Mouse (Mus musculus) neutrophil, adult 5-6 weeks (primary cell): Measurements from ENCODE around the gene Kcnb1. TPM values are rescaled to one million over a fixed set of nuclear protein-coding genes. Genes with fewer than 3 reads are reported as not detected.

ENCODE experiments used
- ATAC-seq: fragments of 151-379, 151-347 bp; 2 replicates; pipeline ENCODE4 v1.8.0; 2017; ENCODE audit warnings: mild to moderate bottlenecking, moderate TSS enrichment; ENCODE audit not compliant: insufficient number of reproducible peaks, poor library complexity, low FRiP score, severe bottlenecking; ENCODE audit errors: extremely low read depth
- total RNA-seq: library from RNA; stranded (forward); fragments of 200-1000 nt; gene quantifications from 2 replicates; pipeline ENCODE4 v1.2.3, GENCODE M21; 2017

The Kcnb1 gene
- total RNA-seq, 1 experiment from 2014 or later, result 6.4 TPM

DNA sequence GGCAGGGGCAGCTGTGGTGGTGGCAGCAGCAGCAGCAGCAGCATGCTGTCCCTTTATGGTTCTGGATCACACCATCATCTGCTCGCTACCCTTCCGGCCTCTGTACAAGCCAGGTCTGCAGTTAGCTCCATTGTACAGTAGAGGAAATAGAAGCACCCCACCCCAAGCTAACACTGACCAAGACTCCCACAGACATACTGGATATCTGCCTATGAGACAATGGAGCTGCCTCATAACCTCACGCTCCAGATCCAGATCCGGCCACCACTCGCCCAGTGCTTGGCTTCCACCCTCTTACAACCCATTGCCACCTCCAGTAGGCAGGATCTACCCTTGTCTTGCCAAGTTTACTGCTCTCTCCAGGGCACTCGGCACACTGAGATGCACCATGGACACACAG, 14.7 kb downstream of the Kcnb1 start:
- ATAC-seq, result no peak

DNA sequence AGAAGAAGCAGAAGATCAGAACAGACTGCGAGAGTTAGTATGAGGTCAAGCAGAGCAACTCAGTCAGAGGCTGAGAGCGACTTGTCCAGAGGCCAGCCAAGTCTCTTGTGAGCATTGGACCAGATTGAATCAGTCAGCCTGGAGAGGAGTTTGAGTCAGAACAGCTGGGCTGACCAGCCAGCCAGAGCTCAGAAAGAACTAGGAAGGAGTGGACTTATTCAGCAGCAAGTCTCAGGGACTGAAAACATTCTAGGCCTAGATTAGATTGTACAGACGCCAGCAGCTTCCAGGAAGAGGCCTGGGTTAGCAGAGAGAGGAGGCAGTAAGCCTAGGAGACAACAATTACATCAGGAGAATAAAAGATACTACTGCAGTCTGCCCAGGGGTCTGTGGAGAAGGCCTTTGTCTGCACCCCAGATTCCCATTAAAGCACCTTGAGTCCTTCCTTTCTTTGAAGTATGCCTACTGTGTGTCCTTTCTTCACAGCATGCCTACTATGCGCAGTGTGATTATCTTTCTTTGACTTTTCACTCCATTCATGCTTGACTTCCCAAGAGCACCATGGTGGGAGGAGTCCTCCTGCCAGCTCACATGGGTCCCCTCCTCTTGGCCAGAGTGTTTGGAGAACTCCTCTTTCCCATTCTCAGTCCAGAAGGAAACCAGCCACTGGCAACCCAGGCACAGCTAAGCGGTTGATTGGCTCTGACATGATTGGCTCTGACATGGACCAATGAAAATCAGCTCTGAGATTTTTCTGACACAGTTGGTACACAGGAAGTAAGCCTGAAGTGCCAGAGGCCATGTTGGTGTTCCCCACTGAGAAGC, 16.7 kb downstream of the Kcnb1 start:
- ATAC-seq, result no peak

GRCm38 (mm10) chr2:167167515-167168212, 22.3 kb downstream of the Kcnb1 start:
- peak; percentile 50 for ATAC-seq

- no peak for ATAC-seq
Measured at GRCm38 (mm10) chr2:167163600-167163999, 26.4 kb downstream of the Kcnb1 start.

DNA sequence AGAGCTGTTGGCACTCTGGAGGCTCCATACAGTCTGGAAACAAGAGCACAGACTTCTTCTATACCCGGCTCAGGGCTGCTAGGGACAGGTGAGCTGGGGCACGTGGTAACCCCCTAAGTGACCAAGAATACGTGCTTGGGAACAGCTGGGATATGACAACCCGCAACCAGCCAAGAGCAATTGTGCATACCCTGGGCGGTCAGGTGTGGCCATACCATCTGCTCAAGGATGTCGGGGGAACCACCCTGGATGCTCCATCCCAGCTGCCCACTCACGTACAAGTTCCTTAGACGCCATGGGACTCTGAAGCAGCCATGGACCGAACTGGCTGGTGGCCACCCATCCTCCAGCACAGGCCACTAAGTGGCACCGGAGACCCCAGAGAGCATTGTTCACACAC, 26.8 kb downstream of the Kcnb1 start:
- no peak for ATAC-seq

DNA sequence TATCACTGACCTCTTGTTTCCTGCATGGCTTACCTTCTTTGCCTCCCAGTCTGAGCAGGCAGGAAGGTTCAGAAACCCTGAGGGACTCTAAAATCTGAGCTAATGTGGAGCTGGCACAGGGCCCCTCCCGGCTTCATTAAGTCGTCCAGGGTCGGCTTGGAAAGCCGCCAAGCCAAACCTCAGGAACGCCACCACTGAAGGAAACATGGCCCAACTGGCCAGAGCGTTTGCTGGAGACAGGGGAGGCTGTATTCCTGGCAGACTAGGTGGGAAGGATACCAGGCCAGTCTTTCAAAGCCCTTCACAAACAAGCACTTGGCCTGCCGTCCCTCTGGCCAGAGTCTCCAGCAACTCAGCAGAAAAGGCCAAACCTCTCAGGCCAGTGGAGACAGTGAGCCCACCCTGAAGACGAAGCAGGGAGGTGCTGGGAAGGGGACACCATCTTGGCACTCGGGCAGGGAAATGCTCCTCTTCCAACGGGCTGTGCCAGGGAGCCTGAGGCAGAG, 27.4 kb downstream of the Kcnb1 start:
- no peak for ATAC-seq

GRCm38 (mm10) chr2:167159721-167160120, 30.2 kb downstream of the Kcnb1 start:
- ATAC-seq, result no peak

DNA sequence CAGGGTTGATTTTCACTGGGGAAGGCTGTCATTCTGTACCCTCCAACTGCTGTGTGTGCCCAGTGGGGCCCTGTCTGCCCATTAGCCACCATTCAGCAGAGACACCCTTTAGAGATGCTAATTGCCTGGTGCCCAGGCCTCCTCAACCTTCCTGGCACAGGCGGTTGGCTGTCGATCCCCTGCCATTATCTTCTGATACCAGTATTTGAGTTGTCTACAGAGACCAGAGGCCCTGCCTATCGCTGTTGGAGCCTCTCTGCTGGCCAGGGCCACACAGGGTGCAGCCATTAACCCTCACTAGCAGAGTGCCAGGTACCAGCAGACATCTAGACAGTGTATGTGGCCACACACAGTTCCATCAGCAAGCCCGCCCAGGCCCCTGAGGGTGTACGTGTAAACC, 31.2 kb downstream of the Kcnb1 start:
- no peak for ATAC-seq

DNA sequence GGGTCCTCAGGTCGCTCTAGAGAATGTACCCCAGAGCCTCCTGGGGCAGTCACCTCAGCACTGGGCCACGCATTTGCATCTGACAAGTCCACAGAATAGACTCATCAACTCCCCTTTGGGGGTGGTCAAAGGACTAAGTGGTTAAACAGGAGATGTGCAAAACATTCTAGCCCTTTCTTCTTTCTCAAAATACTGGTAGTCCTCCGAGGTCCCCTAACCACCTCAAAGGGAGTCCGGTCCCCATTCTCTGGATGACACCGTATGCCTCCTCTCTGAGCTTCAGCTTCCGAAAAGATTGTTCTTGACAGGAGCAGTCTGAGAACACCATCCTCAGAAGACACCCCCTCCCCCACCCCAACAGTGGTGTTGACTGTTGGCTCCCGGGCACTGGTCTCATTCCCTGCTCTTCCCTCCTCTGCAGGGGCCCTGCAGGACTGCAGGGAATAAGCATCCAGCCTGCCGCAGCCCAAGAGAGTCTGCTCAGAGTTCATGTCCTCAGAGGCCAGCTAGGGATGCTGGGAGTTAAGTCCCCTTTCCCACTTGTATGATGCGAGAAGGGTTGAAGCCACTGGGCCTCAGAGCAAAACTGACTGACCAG, 33.7 kb downstream of the Kcnb1 start:
- ATAC-seq, result no peak

DNA sequence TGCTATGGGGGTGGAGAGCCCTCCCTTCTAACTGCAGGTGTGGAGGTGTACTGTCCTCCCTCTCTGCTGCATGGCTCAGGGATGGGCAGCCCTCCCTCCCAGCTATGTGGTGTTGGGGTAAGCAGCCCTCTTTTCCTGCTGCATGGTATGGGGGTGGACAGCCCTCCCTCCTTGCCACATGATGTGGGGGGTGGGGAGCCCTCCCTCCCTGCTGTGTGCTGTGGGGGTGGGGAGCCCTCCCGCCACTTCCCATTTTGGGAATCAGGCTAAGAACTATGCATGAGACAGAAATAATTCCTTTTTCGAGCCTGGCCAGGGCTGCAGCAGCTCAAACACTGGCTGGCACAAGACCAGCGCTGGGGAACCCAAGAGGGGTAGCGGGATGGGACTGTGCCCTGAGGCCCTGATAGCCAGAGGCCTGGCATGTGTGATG, 34.4 kb downstream of the Kcnb1 start:
- ATAC-seq, result no peak

- no peak for ATAC-seq
Measured at GRCm38 (mm10) chr2:167150880-167151279, 39.1 kb downstream of the Kcnb1 start.

DNA sequence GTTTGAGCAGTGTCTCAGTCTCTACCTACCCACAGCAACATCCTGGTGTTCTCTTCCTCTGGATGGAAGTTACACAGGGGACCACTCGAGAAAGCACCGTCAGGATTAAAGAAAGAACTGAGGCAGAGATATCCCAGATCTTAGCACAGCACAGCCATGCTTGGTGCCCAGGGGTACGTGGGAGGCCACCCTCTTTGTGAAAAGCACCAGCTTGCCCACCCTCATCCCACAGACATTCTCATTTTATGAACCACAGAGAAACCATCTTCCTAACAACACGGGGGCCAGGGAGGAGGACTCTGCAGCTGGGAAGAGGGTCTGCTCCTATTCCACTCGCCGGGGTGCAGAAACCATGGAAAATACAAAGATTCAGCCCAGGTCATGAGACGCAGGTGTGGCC, 39.8 kb downstream of the Kcnb1 start:
- no peak for ATAC-seq

DNA sequence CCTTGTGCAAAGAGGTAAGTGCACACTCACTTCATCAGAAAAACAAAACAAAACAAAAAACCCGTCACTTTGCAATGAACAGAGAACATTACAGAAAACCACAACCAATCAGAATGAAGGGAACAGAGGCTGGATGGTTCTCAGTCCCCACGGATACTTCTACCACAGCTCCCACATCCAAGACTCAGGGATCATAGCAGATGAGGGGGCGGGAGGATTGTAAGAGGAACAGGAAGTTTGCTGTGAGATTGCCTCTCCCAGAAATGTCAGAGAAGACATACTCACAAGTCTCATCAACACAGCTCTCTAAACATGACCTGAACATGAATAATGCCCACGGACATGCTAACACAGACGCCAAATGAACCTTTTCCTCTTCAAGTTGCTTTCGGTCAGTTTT, 40.9 kb downstream of the Kcnb1 start:
- ATAC-seq, result no peak

GRCm38 (mm10) chr2:167147708-167148107, 42.2 kb downstream of the Kcnb1 start:
- no peak for ATAC-seq

- ATAC-seq, result peak; percentile 78
Measured at GRCm38 (mm10) chr2:167145904-167146303, 44.1 kb downstream of the Kcnb1 start.

- no peak for ATAC-seq
Measured at GRCm38 (mm10) chr2:167144439-167145307, 45.3 kb downstream of the Kcnb1 start.

DNA sequence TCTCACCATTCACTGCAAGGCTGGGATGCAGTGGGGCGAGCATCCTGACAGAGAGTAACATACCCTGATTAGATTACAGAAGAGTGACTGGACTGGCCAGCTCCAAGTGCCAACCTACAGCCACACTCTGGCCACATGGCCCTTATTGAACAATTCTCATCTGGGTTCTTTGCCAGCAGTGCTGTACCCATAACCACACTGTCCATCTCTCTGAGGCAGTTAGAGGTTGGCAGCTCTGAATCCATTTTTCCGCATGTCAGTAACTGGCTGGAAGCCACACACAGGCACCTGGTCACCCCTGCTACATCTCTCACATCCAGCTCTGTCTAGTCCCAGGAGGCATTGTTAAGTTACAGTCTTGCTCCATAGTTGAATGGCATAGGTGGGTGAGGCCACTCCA, 46.0 kb downstream of the Kcnb1 start:
- ATAC-seq, result no peak

GRCm38 (mm10) chr2:167142282-167142681, 47.7 kb downstream of the Kcnb1 start:
- no peak for ATAC-seq

- ATAC-seq, result no peak
Measured at GRCm38 (mm10) chr2:167141810-167142209, 48.1 kb downstream of the Kcnb1 start.
